Mouse (Mus musculus) lung, embryonic 16.5 days (tissue): ENCODE measurements at regions not wholly inside any gene's neighbourhood (a gene's known extent, or its start where the extent isn't known, plus 50 kb on each side); places are given as distances from the start of the nearest gene placed in this dataset.
A peak's percentile ranks its signal among the peaks of the same experiment; 100 is the strongest.

Source experiments
- ATAC-seq: fragments of 200-750 bp; cut with Nextera tagmentation; 2 replicates; pipeline ENCODE4 v1.8.0; 2017; ENCODE audit warnings: low read depth, mild to moderate bottlenecking, moderate library complexity
- H3K27ac ChIP-seq: fragments of 300-500 bp; sonication (generic); 2 replicates; pipeline ENCODE4 v1.5.1; 2014; ENCODE audit warnings: mild to moderate bottlenecking, control low read depth, low read length
- H3K27me3 ChIP-seq: fragments of 300-500 bp; sonication (generic); 2 replicates; pipeline ENCODE4 v1.6.1; 2014; ENCODE audit warnings: low read depth, low read length, mixed read lengths; ENCODE audit not compliant: control insufficient read depth, insufficient read depth
- H3K36me3 ChIP-seq: fragments of 300-500 bp; sonication (generic); 2 replicates; pipeline ENCODE4 v1.6.1; 2014; ENCODE audit warnings: low read length; ENCODE audit not compliant: control insufficient read depth, insufficient read depth
- H3K4me1 ChIP-seq: fragments of 300-500 bp; sonication (generic); replicated peaks from 2 replicates; pipeline ENCODE4 v1.6.1; 2014; ENCODE audit warnings: low read length, mixed read lengths; ENCODE audit not compliant: control insufficient read depth, insufficient read depth
- H3K4me2 ChIP-seq: fragments of 300-500 bp; sonication (generic); 2 replicates; pipeline ENCODE4 v1.6.1; 2014; ENCODE audit warnings: low read depth, low read length, control low read depth
- H3K4me3 ChIP-seq: fragments of 300-500 bp; sonication (generic); 2 replicates; pipeline ENCODE4 v1.5.1; 2014; ENCODE audit warnings: mild to moderate bottlenecking, low read length, control low read depth
- H3K9ac ChIP-seq: fragments of 300-500 bp; sonication (generic); 2 replicates; pipeline ENCODE4 v1.6.1; 2014; ENCODE audit warnings: low read length, control low read depth
- H3K9me3 ChIP-seq: fragments of 300-500 bp; sonication (generic); 2 replicates; pipeline ENCODE4 v1.6.1; 2016; ENCODE audit warnings: low read length; ENCODE audit not compliant: control insufficient read depth
- WGBS: fragments of 180-500 bp; shearing (Covaris S2); extraction: QIAGEN DNeasy Blood & Tissue Kit; methylation state at CpG from one replicate; pipeline ENCODE4 v1.1.7; 2014; 5-methylcytosine and 5-hydroxymethylcytosine counted together

DNA sequence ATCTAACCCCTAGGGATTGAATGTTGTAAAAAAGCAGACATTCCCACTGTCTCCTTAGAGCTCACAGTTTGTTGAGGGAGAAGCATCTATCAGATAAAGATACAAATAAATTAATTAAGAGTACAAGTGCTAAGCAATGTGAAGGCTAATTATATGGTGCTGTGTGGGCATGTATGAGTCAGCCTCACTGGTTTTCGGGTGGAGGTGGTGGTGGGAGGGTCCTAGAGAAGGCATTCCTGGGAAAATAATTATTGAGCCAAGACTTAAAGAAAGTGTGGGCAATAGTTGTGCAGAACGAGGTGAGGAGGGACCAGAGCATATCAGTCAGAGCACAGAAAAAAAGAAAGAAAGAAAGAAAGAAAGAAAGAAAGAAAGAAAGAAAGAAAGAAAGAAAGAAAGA, 470.2 kb downstream of the Lmo4 start:
- no peak overlapping the region for H3K4me2 ChIP-seq
- H3K27me3 ChIP-seq, result no peaks in the 10 kb centered on the region
- H3K9ac ChIP-seq, result no peak overlapping the region
- H3K4me1 ChIP-seq, result no peaks in the 10 kb centered on the region
- ATAC-seq, result no peak
- WGBS, result 79% methylated on average over 2 of the region's 2 CpGs
- H3K36me3 ChIP-seq, result no peaks in the 10 kb centered on the region
- H3K27ac ChIP-seq, result no peak overlapping the region
- H3K4me3 ChIP-seq, result no peak overlapping the region
- no peaks in the 10 kb centered on the region for H3K9me3 ChIP-seq

DNA sequence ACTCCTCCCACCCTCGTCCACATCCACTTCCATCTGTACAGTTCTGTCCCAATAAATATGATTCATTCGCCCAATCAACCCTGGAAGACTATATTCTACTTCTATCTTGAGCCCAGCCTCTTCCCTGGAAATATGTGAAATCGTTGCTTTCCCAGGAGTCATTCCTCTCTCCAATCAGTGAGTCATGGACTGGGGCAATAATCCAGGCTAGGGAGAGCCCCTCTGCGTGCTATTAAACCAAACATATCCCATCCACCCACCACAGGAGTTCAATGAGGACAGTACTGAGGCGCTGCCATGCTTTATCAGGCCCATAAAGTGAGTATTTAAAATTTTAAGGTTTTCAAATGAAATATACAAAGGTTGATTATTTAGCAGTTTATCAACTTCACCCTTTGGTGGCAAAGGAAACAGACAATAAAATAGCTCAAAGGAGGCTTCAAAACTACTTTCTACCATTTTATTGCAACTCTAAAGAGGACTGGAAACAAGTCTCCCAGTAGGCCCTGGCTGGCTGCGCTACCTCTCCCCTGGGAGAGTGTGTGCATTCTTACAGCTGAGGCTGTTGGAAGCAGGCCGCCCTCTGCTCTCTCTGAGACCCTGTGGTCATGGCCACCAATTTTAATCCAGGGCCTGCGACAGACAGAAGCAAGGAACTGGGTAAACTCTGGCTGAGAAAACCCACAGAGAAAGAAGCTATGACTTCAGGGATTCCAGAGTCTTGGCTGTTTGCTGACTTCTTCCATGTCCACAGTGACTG, 471.9 kb downstream of the Lmo4 start:
- no peak for ATAC-seq
- no peak overlapping the region for H3K27ac ChIP-seq
- H3K9me3 ChIP-seq, result no peaks in the 10 kb centered on the region
- WGBS, result 84% methylated on average over 8 of the region's 8 CpGs
- H3K4me1 ChIP-seq, result no peaks in the 10 kb centered on the region
- no peak overlapping the region for H3K4me2 ChIP-seq
- H3K9ac ChIP-seq, result no peak overlapping the region
- no peak overlapping the region for H3K4me3 ChIP-seq
- no peaks in the 10 kb centered on the region for H3K36me3 ChIP-seq
- H3K27me3 ChIP-seq, result no peaks in the 10 kb centered on the region

DNA sequence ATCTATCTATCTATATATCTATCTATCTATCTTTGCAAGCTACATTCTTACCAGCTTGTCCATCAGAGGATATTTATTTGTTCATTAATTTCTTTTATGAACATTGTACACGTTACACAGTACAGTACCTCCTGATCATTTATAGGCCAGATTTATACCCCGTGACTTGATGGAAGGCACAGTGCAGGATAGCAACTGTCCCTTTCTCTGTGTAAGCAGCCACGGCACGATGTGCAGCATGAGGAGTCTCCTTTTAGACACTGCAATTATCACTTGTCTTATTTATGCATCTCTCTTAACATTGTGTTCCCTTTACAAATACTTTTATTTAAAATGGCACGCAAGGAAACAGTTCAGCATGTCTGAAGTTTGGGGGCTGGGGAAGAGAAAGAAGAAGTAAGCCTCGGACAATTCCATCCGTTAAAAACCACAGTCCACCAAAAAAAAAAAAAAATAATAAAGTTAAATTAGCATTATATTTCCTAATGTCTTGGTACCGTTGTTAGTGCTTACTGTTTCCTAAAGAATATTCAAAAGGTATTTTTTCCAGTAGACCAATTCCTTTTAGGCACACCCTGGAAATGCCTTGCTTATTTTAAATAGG, 475.4 kb downstream of the Lmo4 start:
- H3K4me2 ChIP-seq, result no peak overlapping the region
- WGBS, result 61% methylated on average over 8 of the region's 8 CpGs
- no peak overlapping the region for H3K9ac ChIP-seq
- no peaks in the 10 kb centered on the region for H3K36me3 ChIP-seq
- no peaks in the 10 kb centered on the region for H3K27me3 ChIP-seq
- no peak for ATAC-seq
- H3K4me1 ChIP-seq, result no peaks in the 10 kb centered on the region
- no peak overlapping the region for H3K27ac ChIP-seq
- no peak overlapping the region for H3K4me3 ChIP-seq
- H3K9me3 ChIP-seq, result no peaks in the 10 kb centered on the region

DNA sequence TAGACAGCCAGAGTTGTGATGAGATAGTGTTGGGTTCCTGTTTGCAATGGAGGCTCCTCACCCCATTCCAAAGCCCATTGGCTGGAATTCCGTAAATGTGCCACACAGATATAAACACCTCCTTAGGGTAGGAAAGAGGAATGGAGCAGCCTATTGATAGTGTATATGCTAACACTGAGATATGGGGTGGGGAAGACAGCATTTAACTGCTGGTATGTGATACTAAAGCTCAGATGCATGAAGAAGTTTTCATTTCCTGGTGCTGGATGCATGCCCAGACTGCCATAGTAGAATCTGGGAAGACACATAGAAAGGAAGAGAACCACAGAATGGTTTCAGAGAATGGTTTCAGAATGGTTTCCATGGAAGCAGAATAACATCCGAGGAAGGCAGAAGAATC, 482.4 kb downstream of the Lmo4 start:
- no peak overlapping the region for H3K4me2 ChIP-seq
- H3K9me3 ChIP-seq, result no peaks in the 10 kb centered on the region
- H3K36me3 ChIP-seq, result no peaks in the 10 kb centered on the region
- H3K4me3 ChIP-seq, result no peak overlapping the region
- H3K27ac ChIP-seq, result no peak overlapping the region
- peaks cover 3% of the 10 kb centered on the region; the same call in 1 of the 2 replicates for H3K4me1 ChIP-seq
- no peaks in the 10 kb centered on the region for H3K27me3 ChIP-seq
- no peak overlapping the region for H3K9ac ChIP-seq
- 46% methylated on average over 2 of the region's 2 CpGs for WGBS
- peak; percentile 71 for ATAC-seq

DNA sequence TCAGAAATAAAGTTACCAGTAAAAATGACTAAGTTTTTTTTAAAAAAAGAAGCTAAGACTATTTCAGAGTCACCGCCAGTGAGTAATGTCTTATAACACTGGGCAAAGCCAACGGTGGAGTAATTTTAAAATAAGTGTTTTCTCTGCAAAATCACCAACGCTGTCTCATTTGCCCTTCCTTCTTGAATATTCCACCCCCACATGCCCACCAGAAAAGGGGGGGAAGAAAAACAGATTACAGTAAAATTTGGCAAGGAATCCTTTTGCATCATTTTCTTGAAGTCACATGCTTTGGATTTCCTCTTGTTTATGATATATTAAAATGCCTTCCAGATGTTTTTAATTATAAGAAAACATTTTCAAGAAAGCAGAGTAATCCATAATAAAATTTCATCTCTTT, 482.9 kb downstream of the Lmo4 start:
- peak; percentile 23; the same call in 1 of the 2 replicates for ATAC-seq
- H3K9me3 ChIP-seq, result no peaks in the 10 kb centered on the region
- H3K27ac ChIP-seq, result no peak overlapping the region
- no peak overlapping the region for H3K4me2 ChIP-seq
- H3K4me1 ChIP-seq, result peaks cover 3% of the 10 kb centered on the region; the same call in 1 of the 2 replicates
- no peaks in the 10 kb centered on the region for H3K27me3 ChIP-seq
- no peak overlapping the region for H3K4me3 ChIP-seq
- no peaks in the 10 kb centered on the region for H3K36me3 ChIP-seq
- WGBS, result 54% methylated on average over 3 of the region's 3 CpGs
- no peak overlapping the region for H3K9ac ChIP-seq

DNA sequence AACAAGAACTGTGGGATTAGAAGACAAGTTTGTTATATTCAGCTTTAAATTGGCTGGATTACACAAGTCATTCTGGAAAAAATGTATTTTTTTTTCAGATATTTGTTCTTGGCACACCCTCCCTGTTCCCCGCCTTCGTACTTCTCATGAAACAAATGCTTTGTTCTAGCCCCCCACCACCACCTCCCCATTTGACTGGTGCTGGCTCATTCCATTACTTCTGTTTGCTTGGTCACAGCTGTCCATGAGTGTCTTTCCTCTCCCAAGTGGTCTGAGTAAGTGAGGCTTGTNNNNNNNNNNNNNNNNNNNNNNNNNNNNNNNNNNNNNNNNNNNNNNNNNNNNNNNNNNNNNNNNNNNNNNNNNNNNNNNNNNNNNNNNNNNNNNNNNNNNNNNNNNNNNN, 491.8 kb downstream of the Lmo4 start:
- peak overlapping the region; percentile 28 for H3K27ac ChIP-seq
- H3K4me3 ChIP-seq, result no peak overlapping the region
- no peaks in the 10 kb centered on the region for H3K27me3 ChIP-seq
- H3K4me2 ChIP-seq, result no peak overlapping the region
- 32% methylated on average over 2 of the region's 2 CpGs for WGBS
- no peak overlapping the region for H3K9ac ChIP-seq
- H3K4me1 ChIP-seq, result no peaks in the 10 kb centered on the region; the same call in 1 of the 2 replicates
- peaks cover 5% of the 10 kb centered on the region for H3K9me3 ChIP-seq
- peak; percentile 95 for ATAC-seq
- H3K36me3 ChIP-seq, result no peaks in the 10 kb centered on the region

DNA sequence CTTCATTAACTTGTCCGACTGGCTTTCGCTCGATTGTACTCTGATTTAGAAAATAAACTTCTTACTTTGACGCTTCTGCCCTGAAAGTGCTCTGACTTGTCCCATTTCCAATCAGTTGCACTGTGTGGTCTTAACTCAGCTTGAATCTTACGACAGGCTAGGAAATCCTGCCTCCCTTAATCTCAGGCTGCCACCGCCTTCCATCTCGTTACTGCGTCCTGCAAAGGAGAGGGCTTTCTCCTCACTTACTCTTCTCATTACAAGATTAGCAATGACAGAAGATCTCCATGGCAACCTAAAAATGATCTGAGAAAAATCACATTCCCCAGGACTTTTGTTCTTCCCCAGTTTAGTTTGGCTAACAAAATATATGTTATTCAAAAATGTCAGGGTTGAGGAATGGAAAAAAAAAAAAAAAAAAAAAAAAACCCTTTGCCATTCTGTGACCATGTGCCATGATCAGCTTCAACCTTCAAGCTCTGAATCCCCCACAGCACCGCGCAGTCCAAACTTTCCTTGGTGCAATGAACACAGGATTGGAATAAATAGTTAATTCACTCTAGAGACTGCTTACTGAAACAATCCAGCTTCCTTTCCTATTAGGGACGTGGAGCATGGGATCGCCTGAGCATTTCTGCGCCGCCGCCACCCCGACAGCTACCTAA, 494.1 kb downstream of the Lmo4 start:
- no peak overlapping the region for H3K4me3 ChIP-seq
- H3K9ac ChIP-seq, result no peak overlapping the region
- no peak overlapping the region for H3K27ac ChIP-seq
- ATAC-seq, result no peak
- 58% methylated on average over 16 of the region's 16 CpGs for WGBS
- no peak overlapping the region for H3K4me2 ChIP-seq
- peaks cover 5% of the 10 kb centered on the region for H3K9me3 ChIP-seq
- H3K27me3 ChIP-seq, result no peaks in the 10 kb centered on the region
- no peaks in the 10 kb centered on the region for H3K36me3 ChIP-seq
- no peaks in the 10 kb centered on the region; the same call in 1 of the 2 replicates for H3K4me1 ChIP-seq

DNA sequence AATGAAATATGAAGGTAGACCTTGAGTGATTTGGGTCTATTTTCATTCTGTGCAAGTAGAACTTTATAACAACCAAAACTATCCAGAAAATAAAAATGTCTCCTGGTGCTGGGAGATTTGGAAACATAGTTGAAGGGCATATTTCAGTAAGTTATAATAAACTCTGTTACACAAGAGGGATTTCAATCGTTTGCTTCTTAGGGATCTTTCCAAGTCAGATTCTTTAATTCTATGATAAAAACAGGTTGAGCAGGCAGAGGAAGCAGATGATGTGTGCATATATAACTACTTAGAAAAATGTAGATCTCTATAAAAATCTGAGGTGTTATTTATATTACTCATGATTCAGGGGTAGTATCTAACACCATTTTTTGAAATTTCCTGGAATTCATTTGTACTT, 498.3 kb downstream of the Lmo4 start:
- no peak overlapping the region for H3K27ac ChIP-seq
- 80% methylated on average over 1 of the region's 1 CpGs for WGBS
- H3K4me2 ChIP-seq, result no peak overlapping the region
- H3K9ac ChIP-seq, result no peak overlapping the region
- H3K36me3 ChIP-seq, result no peaks in the 10 kb centered on the region
- H3K27me3 ChIP-seq, result no peaks in the 10 kb centered on the region
- H3K4me3 ChIP-seq, result no peak overlapping the region
- no peaks in the 10 kb centered on the region for H3K9me3 ChIP-seq
- ATAC-seq, result no peak
- H3K4me1 ChIP-seq, result no peaks in the 10 kb centered on the region

DNA sequence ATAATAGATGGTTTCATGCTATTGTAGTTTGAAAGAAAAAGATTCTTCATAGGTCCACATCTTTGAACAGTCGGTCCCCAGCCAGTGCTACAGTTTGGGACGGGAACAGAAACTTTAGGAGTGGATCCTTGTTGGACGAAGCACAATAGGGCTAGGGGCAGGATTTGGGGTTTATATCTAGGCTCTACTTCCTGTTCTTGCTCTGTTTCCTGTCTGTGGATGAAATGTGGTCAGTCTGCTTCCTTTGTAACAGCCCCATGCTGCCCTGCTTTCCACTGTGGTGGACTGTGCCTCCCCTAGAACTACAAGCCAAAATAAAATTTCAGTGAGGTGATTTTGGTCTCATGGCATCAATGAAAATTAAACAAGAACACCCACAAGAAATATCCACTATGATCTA, 510.2 kb downstream of the Lmo4 start:
- H3K9me3 ChIP-seq, result no peaks in the 10 kb centered on the region
- no peaks in the 10 kb centered on the region for H3K36me3 ChIP-seq
- no peaks in the 10 kb centered on the region for H3K27me3 ChIP-seq
- no peak for ATAC-seq
- 72% methylated on average over 3 of the region's 3 CpGs for WGBS
- H3K4me3 ChIP-seq, result no peak overlapping the region
- no peak overlapping the region for H3K9ac ChIP-seq
- no peak overlapping the region for H3K27ac ChIP-seq
- no peaks in the 10 kb centered on the region for H3K4me1 ChIP-seq
- H3K4me2 ChIP-seq, result no peak overlapping the region
